Mouse (Mus musculus) bone marrow macrophage, adult 2 months (primary cell): Measurements from ENCODE around the gene Ccl4.

ENCODE experiments used
- CTCF ChIP-seq: IDR thresholded peaks from 2 replicates; pipeline ENCODE4 v1.5.1; 2012; ENCODE audit warnings: low read depth, mild to moderate bottlenecking, low read length, moderate library complexity
- POLR2A ChIP-seq: IDR thresholded peaks from 2 replicates; pipeline ENCODE4 v1.6.1; 2012; ENCODE audit warnings: mild to moderate bottlenecking, low read depth, low read length, borderline replicate concordance

GRCm38 (mm10) chr11:83623586-83623985 lies 38.8 kb upstream of the Ccl4 start:
- TF ChIP-seq CTCF (no peak), POLR2A (no peak)
